Mouse (Mus musculus) ES-CJ7 (cell line): ENCODE measurements around the gene Cxcr6.
A peak's percentile ranks its signal among the peaks of the same experiment; 100 is the strongest.

ENCODE experiments used
- DNase-seq: peaks from one replicate; pipeline ENCODE4 v3.0.0; 2011; ENCODE audit warnings: low read depth, low spot score

Gene Cxcr6

GRCm38 (mm10) chr9:123806267-123806666 is at the start of gene Cxcr6:
Cxcr6 (plus strand) TSS chr9:123806475.
- no peak for DNase-seq

- DNase-seq = no peak
Observed at GRCm38 (mm10) chr9:123756752-123757151, 49.5 kb upstream of the Cxcr6 start.

- DNase-seq = no peak
Observed at GRCm38 (mm10) chr9:123757326-123757725, 48.9 kb upstream of the Cxcr6 start.

GRCm38 (mm10) chr9:123758156-123758555 is 48.1 kb upstream of the Cxcr6 start:
- no peak for DNase-seq

- DNase-seq = no peak
Observed at GRCm38 (mm10) chr9:123758645-123759044, 47.6 kb upstream of the Cxcr6 start.

GRCm38 (mm10) chr9:123760806-123761205 is 45.5 kb upstream of the Cxcr6 start:
- DNase-seq = no peak

GRCm38 (mm10) chr9:123762886-123763285 is 43.4 kb upstream of the Cxcr6 start:
- DNase-seq = no peak

GRCm38 (mm10) chr9:123763771-123764170 is 42.5 kb upstream of the Cxcr6 start:
- DNase-seq = no peak

GRCm38 (mm10) chr9:123766996-123767395 is 39.3 kb upstream of the Cxcr6 start:
- DNase-seq = no peak

- DNase-seq = no peak
Observed at GRCm38 (mm10) chr9:123768443-123768842, 37.8 kb upstream of the Cxcr6 start.

GRCm38 (mm10) chr9:123769532-123769931 is 36.7 kb upstream of the Cxcr6 start:
- no peak for DNase-seq

- DNase-seq = peak; percentile 38
Observed at GRCm38 (mm10) chr9:123773299-123773698, 33.0 kb upstream of the Cxcr6 start.

GRCm38 (mm10) chr9:123788855-123789529 is 17.3 kb upstream of the Cxcr6 start:
- no peak for DNase-seq

GRCm38 (mm10) chr9:123796174-123796573 is 10.1 kb upstream of the Cxcr6 start:
- peak; percentile 37 for DNase-seq

GRCm38 (mm10) chr9:123801527-123801926 is 4.7 kb upstream of the Cxcr6 start:
- DNase-seq = no peak

GRCm38 (mm10) chr9:123802421-123802820 is 3.9 kb upstream of the Cxcr6 start:
- no peak for DNase-seq

GRCm38 (mm10) chr9:123802896-123803295 is 3.4 kb upstream of the Cxcr6 start:
- no peak for DNase-seq

GRCm38 (mm10) chr9:123805241-123805640 is 1.0 kb upstream of the Cxcr6 start:
- no peak for DNase-seq

- no peak for DNase-seq
Observed at GRCm38 (mm10) chr9:123808583-123808982, 2.3 kb downstream of the Cxcr6 start.

GRCm38 (mm10) chr9:123811831-123812230 is 5.6 kb downstream of the Cxcr6 start:
- DNase-seq = no peak

- no peak for DNase-seq
Observed at GRCm38 (mm10) chr9:123814326-123814725, 8.1 kb downstream of the Cxcr6 start.

- no peak for DNase-seq
Observed at GRCm38 (mm10) chr9:123814821-123815220, 8.5 kb downstream of the Cxcr6 start.

- no peak for DNase-seq
Observed at GRCm38 (mm10) chr9:123815444-123815843, 9.2 kb downstream of the Cxcr6 start.

GRCm38 (mm10) chr9:123815996-123816395 is 9.7 kb downstream of the Cxcr6 start:
- no peak for DNase-seq
